Mouse (Mus musculus) hindbrain, postnatal 0 days (tissue): ENCODE data around the gene Henmt1. TPM values are rescaled to one million over a fixed set of nuclear protein-coding genes. Genes with fewer than 3 reads are reported as not detected.

Source experiments
- ATAC-seq: fragments of 200-750 bp; cut with Nextera tagmentation; 2 replicates; pipeline ENCODE4 v1.8.0; 2017; ENCODE audit warnings: mild to moderate bottlenecking, moderate TSS enrichment, moderate library complexity
- DNase-seq: peaks from one replicate; pipeline ENCODE4 v3.0.0-alpha.2; 2015; ENCODE audit warnings: low spot score
- H3K27ac ChIP-seq: fragments of 300-500 bp; sonication (generic); 2 replicates; pipeline ENCODE4 v1.5.1; 2014; ENCODE audit warnings: mild to moderate bottlenecking
- H3K27me3 ChIP-seq: fragments of 300-500 bp; sonication (generic); 2 replicates; pipeline ENCODE4 v1.6.1; 2014; ENCODE audit warnings: low read length, mixed read lengths; ENCODE audit not compliant: insufficient read depth
- H3K36me3 ChIP-seq: fragments of 300-500 bp; sonication (generic); 2 replicates; pipeline ENCODE4 v1.6.1; 2014; ENCODE audit warnings: low read length, mixed read lengths; ENCODE audit not compliant: insufficient read depth
- H3K4me1 ChIP-seq: fragments of 300-500 bp; sonication (generic); 2 replicates; pipeline ENCODE4 v1.6.1; 2014; ENCODE audit warnings: antibody characterized with exemption, low read length, mixed read lengths; ENCODE audit not compliant: insufficient read depth
- H3K4me2 ChIP-seq: fragments of 300-500 bp; sonication (generic); 2 replicates; pipeline ENCODE4 v1.6.1; 2014; ENCODE audit warnings: low read depth, mild to moderate bottlenecking, low read length, moderate library complexity, mixed read lengths
- H3K4me3 ChIP-seq: fragments of 300-500 bp; sonication (generic); 2 replicates; pipeline ENCODE4 v1.5.1; 2014; ENCODE audit warnings: low read length
- H3K9ac ChIP-seq: fragments of 300-500 bp; sonication (generic); replicated peaks from 2 replicates; pipeline ENCODE4 v1.6.1; 2014; ENCODE audit warnings: mild to moderate bottlenecking, low read length, moderate library complexity, mixed read lengths
- H3K9me3 ChIP-seq: fragments of 300-500 bp; sonication (generic); 2 replicates; pipeline ENCODE4 v1.6.1; 2016; ENCODE audit warnings: low read length, mixed read lengths
- CTCF ChIP-seq: IDR thresholded peaks from 2 replicates; pipeline ENCODE4 v1.5.1; 2016; ENCODE audit warnings: antibody characterized with exemption, control low read depth, low read depth
- WGBS: fragments of 180-500 bp; shearing (Covaris S2); extraction: QIAGEN DNeasy Blood & Tissue Kit; methylation state at CpG from one replicate; pipeline ENCODE4 v1.1.7; 2014; 5-methylcytosine and 5-hydroxymethylcytosine counted together
- polyA plus RNA-seq: library from polyadenylated mRNA; unstranded; fragments of >200 nt; fragmentation: Nextera tagmentation; extraction: Ambion mirVana; gene quantifications from 2 replicates; pipeline ENCODE4 v1.2.1, GENCODE M21; 2015
- total RNA-seq: library from RNA; depleted of rRNA; stranded (reverse); fragments of >200 nt; gene quantifications from 2 replicates; pipeline ENCODE4 v1.2.3, GENCODE M21; 2014

Gene Henmt1
- total and polyA plus RNA-seq, 2 experiments from 2014 or later = 2.0 to 2.2 TPM

- Histone ChIP-seq H3K36me3 (no peaks in the 10 kb centered on the region), H3K9me3 (no peaks in the 10 kb centered on the region), H3K27me3 (no peaks in the 10 kb centered on the region), H3K9ac (no peak overlapping the region), H3K4me1 (no peaks in the 10 kb centered on the region), H3K4me2 (no peak overlapping the region), H3K27ac (no peak overlapping the region), H3K4me3 (no peak overlapping the region)
- no peak for DNase-seq
- TF ChIP-seq CTCF = no peak
- WGBS = 94% methylated on average over 6 of the region's 6 CpGs
- no peak for ATAC-seq
Measured at GRCm38 (mm10) chr3:108933557-108933956, 6.1 kb upstream of the Henmt1 start.

DNA sequence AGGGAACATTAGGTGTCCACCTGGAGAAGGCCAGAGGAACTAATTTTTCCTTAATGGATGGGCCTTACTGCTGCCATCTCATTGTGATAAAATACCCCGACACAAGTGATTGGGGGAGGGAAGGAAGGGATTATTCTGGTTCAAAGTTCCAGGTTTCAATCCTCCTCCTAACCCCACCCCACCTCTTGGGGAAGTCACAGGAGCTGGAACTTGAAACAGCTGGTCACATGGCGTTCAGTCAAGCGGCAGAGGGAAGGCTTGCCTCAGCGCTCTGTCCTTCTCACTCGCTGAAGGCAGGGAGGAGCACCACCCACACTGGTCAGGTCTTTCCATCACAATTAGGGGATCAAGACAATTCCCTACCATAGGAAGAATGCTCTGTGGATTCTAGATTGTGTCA lies 982 bp upstream of the Henmt1 start:
- WGBS = 93% methylated on average over 5 of the region's 5 CpGs
- no peak for ATAC-seq
- H3K4me1 ChIP-seq = no peaks in the 10 kb centered on the region
- TF ChIP-seq CTCF = no peak
- no peak for DNase-seq
- H3K27me3 ChIP-seq = no peaks in the 10 kb centered on the region
- no peak overlapping the region for H3K4me2 ChIP-seq
- no peak overlapping the region for H3K4me3 ChIP-seq
- no peak overlapping the region for H3K9ac ChIP-seq
- H3K9me3 ChIP-seq = no peaks in the 10 kb centered on the region
- H3K27ac ChIP-seq = no peak overlapping the region
- no peaks in the 10 kb centered on the region for H3K36me3 ChIP-seq

DNA sequence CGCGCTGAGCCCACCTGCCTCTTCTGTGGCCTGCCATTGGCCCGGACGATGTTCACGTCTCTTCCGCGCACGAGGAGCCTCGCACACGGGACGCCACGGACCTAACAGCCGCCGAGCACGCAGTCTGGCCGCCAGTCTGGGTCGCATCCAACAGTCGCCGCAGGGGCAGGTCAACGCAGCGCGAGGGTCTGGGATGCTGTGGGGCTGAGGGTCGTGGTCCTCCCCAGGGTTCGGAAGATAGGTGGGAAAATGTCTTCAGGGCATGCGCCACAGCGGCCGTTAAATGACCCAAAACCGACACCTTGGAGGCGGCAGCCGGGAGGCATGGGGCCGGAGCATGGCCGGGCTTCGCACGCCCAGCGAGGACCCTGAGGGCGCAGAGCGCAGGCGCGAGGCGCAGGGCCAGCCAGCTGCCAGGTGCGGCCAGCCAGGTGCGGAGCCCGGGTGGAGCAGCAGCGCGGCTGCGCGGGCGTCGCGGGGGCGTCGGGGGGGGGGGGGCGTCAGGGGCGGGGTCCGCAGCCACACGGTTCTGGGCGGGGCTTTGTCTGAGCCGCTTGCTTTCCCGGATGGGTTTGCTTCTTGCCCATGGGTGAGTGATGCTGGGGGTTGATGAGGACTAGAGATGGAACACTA lies 444 bp downstream of the Henmt1 start, which contains the start of gene Gm9857:
Gene Gm9857 (minus strand): TSS at position 445 of the 633 bp plus-strand sequence.
- H3K36me3 ChIP-seq = no peaks in the 10 kb centered on the region
- H3K4me2 ChIP-seq = peak within 1 kb of the TSS; percentile 46
- no peak for TF ChIP-seq CTCF
- peak within 1 kb of the TSS; percentile 14 for H3K4me3 ChIP-seq
- WGBS = 63% methylated on average over 40 of the region's 59 CpGs
- no peaks in the 10 kb centered on the region for H3K27me3 ChIP-seq
- ATAC-seq (peak; percentile 89), DNase-seq (peak; percentile 66)
- H3K27ac ChIP-seq = no peak within 1 kb of the TSS
- H3K9me3 ChIP-seq = no peaks in the 10 kb centered on the region
- H3K4me1 ChIP-seq = no peaks in the 10 kb centered on the region
- H3K9ac ChIP-seq = 0 out of 2 replicates have a peak within 1 kb of the TSS, but pooled peaks have one; percentile 19

GRCm38 (mm10) chr3:108940996-108941395 lies 1.3 kb downstream of the Henmt1 start:
- H3K36me3 ChIP-seq = no peaks in the 10 kb centered on the region
- H3K27me3 ChIP-seq = no peaks in the 10 kb centered on the region
- no peak for DNase-seq
- no peak overlapping the region for H3K4me2 ChIP-seq
- no peak for TF ChIP-seq CTCF
- no peaks in the 10 kb centered on the region for H3K4me1 ChIP-seq
- WGBS = 69% methylated on average over 10 of the region's 10 CpGs
- no peak overlapping the region for H3K9ac ChIP-seq
- no peaks in the 10 kb centered on the region for H3K9me3 ChIP-seq
- H3K4me3 ChIP-seq = no peak overlapping the region
- H3K27ac ChIP-seq = no peak overlapping the region
- no peak for ATAC-seq

DNA sequence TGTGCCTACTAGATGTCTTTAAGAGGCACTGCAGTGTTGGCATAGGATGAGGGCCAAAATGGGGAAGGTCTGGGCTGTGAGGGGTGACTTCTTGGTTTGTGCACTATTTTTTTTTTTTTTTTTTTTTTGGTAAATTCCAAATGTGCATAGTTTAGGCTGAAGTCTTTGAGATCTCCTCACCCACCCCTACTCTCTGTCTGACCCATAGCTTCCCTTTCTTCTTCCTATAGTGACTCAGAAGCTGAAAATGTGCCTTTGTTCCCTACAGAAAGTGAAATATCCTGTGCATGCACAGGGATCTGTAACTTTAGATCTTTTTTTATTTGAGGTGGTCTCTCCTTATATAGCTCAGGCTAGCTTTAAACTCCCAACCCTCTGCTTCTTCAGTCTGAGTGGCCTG lies 18.3 kb downstream of the Henmt1 start:
- ATAC-seq = no peak
- Histone ChIP-seq H3K36me3 (no peaks in the 10 kb centered on the region), H3K4me1 (peaks cover 4% of the 10 kb centered on the region; the same call in 1 of the 2 replicates), H3K9me3 (no peaks in the 10 kb centered on the region), H3K9ac (no peak overlapping the region), H3K27ac (no peak overlapping the region), H3K4me3 (no peak overlapping the region), H3K4me2 (no peak overlapping the region), H3K27me3 (no peaks in the 10 kb centered on the region)
- TF ChIP-seq CTCF = no peak
- DNase-seq = no peak

- DNase-seq = no peak
- Histone ChIP-seq H3K9ac (no peak overlapping the region), H3K4me1 (peaks cover 4% of the 10 kb centered on the region; the same call in 1 of the 2 replicates), H3K4me3 (no peak overlapping the region), H3K4me2 (no peak overlapping the region), H3K36me3 (no peaks in the 10 kb centered on the region), H3K27ac (no peak overlapping the region), H3K9me3 (no peaks in the 10 kb centered on the region), H3K27me3 (no peaks in the 10 kb centered on the region)
- no peak for TF ChIP-seq CTCF
- 59% methylated on average over 13 of the region's 13 CpGs for WGBS
- ATAC-seq = no peak
Measured at GRCm38 (mm10) chr3:108959680-108960295, 20.1 kb downstream of the Henmt1 start.

- ATAC-seq (peak; percentile 97), DNase-seq (peak; percentile 88)
- Histone ChIP-seq H3K36me3 (no peaks in the 10 kb centered on the region), H3K9me3 (no peaks in the 10 kb centered on the region), H3K27me3 (no peaks in the 10 kb centered on the region), H3K9ac (peak overlapping the region; percentile 38; the same call in 1 of the 2 replicates), H3K4me3 (peak overlapping the region; percentile 18; the same call in 1 of the 2 replicates), H3K4me2 (peak overlapping the region; percentile 47), H3K4me1 (peaks cover 4% of the 10 kb centered on the region; the same call in 1 of the 2 replicates), H3K27ac (peak overlapping the region; percentile 86)
- no peak for TF ChIP-seq CTCF
- WGBS = 13% methylated on average over 7 of the region's 7 CpGs
Measured at GRCm38 (mm10) chr3:108961226-108961625, 21.6 kb downstream of the Henmt1 start.
